Mouse (Mus musculus) forebrain, embryonic 13.5 days (tissue): ENCODE measurements around the gene Sf1. TPM values are rescaled to one million over a fixed set of nuclear protein-coding genes. Genes with fewer than 3 reads are reported as not detected.
A peak's percentile ranks its signal among the peaks of the same experiment; 100 is the strongest.

Experiments used
- ATAC-seq: fragments of 200-750 bp; cut with Nextera tagmentation; 2 replicates; pipeline ENCODE4 v1.8.0; 2017
- H3K27ac ChIP-seq: fragments of 300-500 bp; sonication (generic); 2 replicates; pipeline ENCODE4 v1.5.1; 2015; ENCODE audit warnings: inconsistent platforms, mild to moderate bottlenecking, moderate library complexity
- H3K27me3 ChIP-seq: fragments of 300-500 bp; sonication (generic); 2 replicates; pipeline ENCODE4 v1.6.1; 2015; ENCODE audit warnings: mild to moderate bottlenecking, inconsistent platforms
- H3K36me3 ChIP-seq: fragments of 300-500 bp; sonication (generic); 2 replicates; pipeline ENCODE4 v1.6.1; 2015; ENCODE audit warnings: mild to moderate bottlenecking, inconsistent platforms; ENCODE audit not compliant: poor library complexity, severe bottlenecking
- H3K4me1 ChIP-seq: fragments of 300-500 bp; sonication (generic); 2 replicates; pipeline ENCODE4 v1.6.1; 2015; ENCODE audit warnings: inconsistent platforms
- H3K4me2 ChIP-seq: fragments of 300-500 bp; sonication (generic); 2 replicates; pipeline ENCODE4 v1.6.1; 2015; ENCODE audit warnings: inconsistent platforms, mild to moderate bottlenecking, moderate library complexity
- H3K4me3 ChIP-seq: fragments of 300-500 bp; sonication (generic); 2 replicates; pipeline ENCODE4 v1.5.1; 2015; ENCODE audit warnings: mild to moderate bottlenecking, inconsistent platforms
- H3K9ac ChIP-seq: fragments of 300-500 bp; sonication (generic); 2 replicates; pipeline ENCODE4 v1.6.1; 2015; ENCODE audit warnings: mild to moderate bottlenecking, inconsistent platforms
- H3K9me3 ChIP-seq: fragments of 300-500 bp; sonication (generic); replicated peaks from 2 replicates; pipeline ENCODE4 v1.6.1; 2016; ENCODE audit warnings: inconsistent platforms
- WGBS: fragments of 180-500 bp; shearing (Covaris S2); methylation state at CpG from one replicate; pipeline ENCODE4 v1.1.7; 2015; 5-methylcytosine and 5-hydroxymethylcytosine counted together
- polyA plus RNA-seq: library from polyadenylated mRNA; unstranded; fragments of >200 nt; fragmentation: Nextera tagmentation; extraction: Ambion mirVana; gene quantifications from 2 replicates; pipeline ENCODE4 v1.2.1, GENCODE M21; 2015

Sf1 gene
- polyA plus RNA-seq, 1 experiment from 2014 or later, result 134 TPM

DNA sequence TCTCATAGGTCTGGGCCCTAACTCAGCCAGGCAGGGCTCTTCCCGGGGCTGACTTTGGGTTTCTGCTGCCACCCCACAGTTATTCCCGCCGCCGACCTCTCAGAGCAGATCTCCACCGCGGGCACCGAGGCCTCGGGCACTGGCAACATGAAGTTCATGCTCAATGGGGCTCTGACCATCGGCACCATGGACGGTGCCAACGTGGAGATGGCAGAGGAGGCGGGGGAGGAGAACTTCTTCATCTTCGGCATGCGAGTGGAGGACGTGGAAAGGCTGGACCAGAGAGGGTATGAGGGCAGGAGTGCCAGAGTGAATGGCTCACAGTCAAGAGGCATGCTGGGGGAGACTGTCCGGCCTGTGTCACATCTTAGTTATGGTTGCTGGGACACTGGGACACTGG is 30.1 kb downstream of the Sf1 start:
- Histone ChIP-seq H3K9me3 (no peaks in the 10 kb centered on the region), H3K4me2 (no peak overlapping the region), H3K4me3 (no peak overlapping the region), H3K27me3 (0 out of 2 replicates have a peak, but pooled peaks cover 3% of the 10 kb centered on the region), H3K36me3 (no peaks in the 10 kb centered on the region), H3K4me1 (peaks cover 13% of the 10 kb centered on the region), H3K27ac (no peak overlapping the region), H3K9ac (no peak overlapping the region)
- no peak for ATAC-seq
- 91% methylated on average over 16 of the region's 16 CpGs for WGBS

DNA sequence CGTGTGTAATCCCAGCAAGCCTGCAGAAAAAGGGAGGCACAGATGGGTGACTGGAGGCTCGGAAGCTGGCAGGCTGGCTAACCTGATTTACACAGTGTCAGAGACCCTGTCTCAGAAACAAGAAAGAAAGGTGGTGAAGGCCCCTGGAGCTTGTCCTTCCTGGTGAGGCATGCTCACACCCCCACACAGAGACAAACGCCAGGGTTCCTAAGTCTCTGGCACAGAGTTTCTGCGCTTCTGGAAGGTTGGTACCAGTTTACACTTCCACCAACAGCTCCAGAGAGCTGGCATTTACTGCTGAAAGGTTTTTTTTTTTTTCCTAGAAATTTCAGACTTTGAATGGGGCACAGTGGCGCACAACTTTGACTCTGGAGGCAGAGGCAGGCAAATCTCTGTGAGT is 32.7 kb downstream of the Sf1 start:
- Histone ChIP-seq H3K4me2 (no peak overlapping the region), H3K9me3 (no peaks in the 10 kb centered on the region), H3K9ac (no peak overlapping the region), H3K4me1 (peaks cover 29% of the 10 kb centered on the region), H3K27me3 (peaks cover 18% of the 10 kb centered on the region), H3K27ac (no peak overlapping the region), H3K4me3 (no peak overlapping the region), H3K36me3 (no peaks in the 10 kb centered on the region)
- WGBS, result 80% methylated on average over 5 of the region's 5 CpGs
- ATAC-seq, result no peak

DNA sequence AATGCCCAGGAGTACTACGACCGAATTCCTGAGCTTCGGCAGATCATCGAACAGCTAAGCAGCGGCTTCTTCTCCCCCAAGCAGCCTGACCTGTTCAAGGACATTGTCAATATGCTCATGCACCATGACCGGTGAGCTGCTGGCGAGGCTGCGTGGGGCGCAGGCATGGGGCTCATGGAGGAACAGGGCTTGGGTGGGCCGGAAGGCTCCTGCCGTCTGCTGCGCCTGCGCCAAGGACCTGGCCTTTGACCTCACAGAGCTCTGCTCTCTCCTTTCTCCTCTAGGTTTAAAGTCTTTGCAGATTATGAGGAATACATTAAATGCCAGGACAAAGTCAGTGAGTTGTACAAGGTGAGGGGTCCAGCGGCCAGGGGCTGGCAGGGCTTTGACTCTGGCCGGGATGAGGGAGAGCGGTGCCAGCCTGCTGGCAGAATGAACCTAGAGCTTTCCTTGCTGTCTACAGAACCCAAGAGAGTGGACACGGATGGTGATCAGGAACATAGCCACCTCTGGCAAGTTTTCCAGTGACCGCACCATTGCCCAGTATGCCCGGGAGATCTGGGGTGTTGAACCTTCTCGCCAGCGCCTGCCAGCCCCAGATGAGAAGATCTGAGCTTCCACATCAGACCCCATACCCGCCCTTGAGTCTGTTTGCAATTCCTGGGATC is 34.2 kb downstream of the Sf1 start:
- H3K9ac ChIP-seq, result no peak overlapping the region
- WGBS, result 88% methylated on average over 22 of the region's 22 CpGs
- no peaks in the 10 kb centered on the region for H3K36me3 ChIP-seq
- H3K4me2 ChIP-seq, result peak overlapping the region; percentile 99
- H3K4me1 ChIP-seq, result peaks cover 37% of the 10 kb centered on the region
- no peak overlapping the region for H3K4me3 ChIP-seq
- H3K27ac ChIP-seq, result no peak overlapping the region
- no peaks in the 10 kb centered on the region for H3K9me3 ChIP-seq
- peaks cover 32% of the 10 kb centered on the region for H3K27me3 ChIP-seq
- ATAC-seq, result no peak

DNA sequence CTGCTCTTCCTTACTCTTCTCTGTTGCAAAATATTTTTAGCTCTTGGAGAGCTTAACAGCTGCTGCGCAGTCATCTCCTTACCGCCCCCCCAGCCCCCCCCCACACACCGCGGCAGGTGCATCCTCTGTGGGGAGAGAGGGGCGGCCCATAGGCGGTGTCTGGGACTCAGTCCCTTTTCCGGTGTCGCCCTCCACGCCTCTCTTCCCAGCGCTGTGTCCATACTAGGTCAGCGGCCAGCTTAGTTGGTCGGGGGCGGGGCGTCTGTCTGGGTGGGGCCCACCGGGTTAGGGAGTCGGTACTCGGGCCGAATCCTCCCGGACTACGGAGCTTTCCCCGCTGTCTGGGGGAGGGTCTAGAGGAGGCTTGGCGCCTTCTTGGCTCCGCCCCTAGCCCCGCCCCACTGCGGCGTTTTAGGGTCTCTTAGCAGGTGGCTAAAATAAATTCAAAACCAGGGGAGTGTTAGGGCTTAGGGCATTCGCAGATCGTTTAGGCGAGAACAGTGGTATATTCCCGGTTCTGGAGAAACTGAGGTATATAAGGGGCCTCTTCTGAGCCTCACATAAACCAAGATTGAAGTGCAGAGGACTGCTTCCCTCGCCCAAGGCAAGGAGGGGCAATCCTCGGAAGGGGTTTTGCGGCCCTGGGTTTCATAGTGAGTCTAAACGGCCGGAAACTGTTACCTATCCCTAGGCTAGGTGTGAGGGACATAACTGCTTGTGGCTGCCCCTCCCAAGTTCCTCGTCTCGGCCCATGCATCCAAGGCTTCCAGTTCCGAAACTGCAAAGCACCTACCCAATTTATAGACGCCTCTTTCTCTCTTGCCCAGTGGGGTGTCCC is 35.2 kb downstream of the Sf1 start:
- under 1% methylated on average over 39 of the region's 39 CpGs for WGBS
- Histone ChIP-seq H3K9me3 (no peaks in the 10 kb centered on the region), H3K4me2 (peak overlapping the region; percentile 99), H3K4me1 (peaks cover 37% of the 10 kb centered on the region), H3K36me3 (no peaks in the 10 kb centered on the region), H3K9ac (peak overlapping the region; percentile 77), H3K27me3 (peaks cover 32% of the 10 kb centered on the region), H3K4me3 (peak overlapping the region; percentile 63), H3K27ac (peak overlapping the region; percentile 48; the same call in 1 of the 2 replicates)
- peak; percentile 70 for ATAC-seq

DNA sequence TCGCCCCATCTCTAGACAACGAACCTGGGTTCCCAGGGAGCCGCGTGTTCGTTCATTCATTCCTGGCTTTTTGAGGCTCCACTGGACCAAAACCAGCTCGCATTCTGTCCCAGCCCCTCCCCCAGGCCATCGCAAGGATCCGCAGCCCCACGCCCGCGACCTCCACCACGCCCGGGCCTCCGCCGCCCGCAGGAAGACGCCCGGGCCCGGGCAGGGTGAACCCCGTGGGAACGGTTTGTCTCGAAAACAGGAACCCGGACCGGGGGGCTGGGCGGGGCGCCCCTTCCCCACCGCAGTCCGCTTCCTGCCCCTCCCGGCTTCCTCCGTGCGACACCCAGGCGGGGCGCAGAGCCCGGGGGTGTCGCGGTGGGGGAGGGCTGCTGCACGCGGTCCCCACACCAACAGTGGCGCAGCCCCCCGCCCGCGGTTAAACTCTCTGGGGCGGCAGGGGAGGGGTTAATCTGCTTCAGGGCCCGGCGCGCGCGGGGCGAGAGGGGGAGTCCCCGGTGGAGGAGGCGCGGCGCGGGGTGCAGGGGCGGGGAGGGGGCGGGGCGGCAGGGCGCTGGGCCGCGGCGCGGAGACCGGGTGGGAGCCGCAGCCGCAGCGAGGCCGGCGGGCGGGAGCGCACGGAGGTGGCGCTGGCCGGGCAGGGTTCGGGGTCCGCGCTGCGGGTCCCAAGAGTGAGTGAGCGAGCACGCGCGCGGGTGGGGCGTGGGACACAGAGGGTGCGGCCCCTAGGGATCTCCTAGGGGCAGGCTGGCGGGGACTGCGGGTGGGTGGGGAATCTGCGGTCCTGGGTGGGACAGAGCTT is 36.0 kb downstream of the Sf1 start, which contains the start of gene Rasgrp2:
Gene Rasgrp2 (plus strand): TSS at position 56 of the 811 bp plus-strand sequence.
- H3K9ac ChIP-seq, result peak within 1 kb of the TSS; percentile 77
- H3K36me3 ChIP-seq, result no peaks in the 10 kb centered on the region
- peak; percentile 38 for ATAC-seq
- no peaks in the 10 kb centered on the region for H3K9me3 ChIP-seq
- H3K4me1 ChIP-seq, result peaks cover 37% of the 10 kb centered on the region
- peak within 1 kb of the TSS; percentile 63 for H3K4me3 ChIP-seq
- peak within 1 kb of the TSS; percentile 99 for H3K4me2 ChIP-seq
- WGBS, result under 1% methylated on average over 69 of the region's 87 CpGs
- peaks cover 32% of the 10 kb centered on the region for H3K27me3 ChIP-seq
- peak within 1 kb of the TSS; percentile 48 for H3K27ac ChIP-seq

DNA sequence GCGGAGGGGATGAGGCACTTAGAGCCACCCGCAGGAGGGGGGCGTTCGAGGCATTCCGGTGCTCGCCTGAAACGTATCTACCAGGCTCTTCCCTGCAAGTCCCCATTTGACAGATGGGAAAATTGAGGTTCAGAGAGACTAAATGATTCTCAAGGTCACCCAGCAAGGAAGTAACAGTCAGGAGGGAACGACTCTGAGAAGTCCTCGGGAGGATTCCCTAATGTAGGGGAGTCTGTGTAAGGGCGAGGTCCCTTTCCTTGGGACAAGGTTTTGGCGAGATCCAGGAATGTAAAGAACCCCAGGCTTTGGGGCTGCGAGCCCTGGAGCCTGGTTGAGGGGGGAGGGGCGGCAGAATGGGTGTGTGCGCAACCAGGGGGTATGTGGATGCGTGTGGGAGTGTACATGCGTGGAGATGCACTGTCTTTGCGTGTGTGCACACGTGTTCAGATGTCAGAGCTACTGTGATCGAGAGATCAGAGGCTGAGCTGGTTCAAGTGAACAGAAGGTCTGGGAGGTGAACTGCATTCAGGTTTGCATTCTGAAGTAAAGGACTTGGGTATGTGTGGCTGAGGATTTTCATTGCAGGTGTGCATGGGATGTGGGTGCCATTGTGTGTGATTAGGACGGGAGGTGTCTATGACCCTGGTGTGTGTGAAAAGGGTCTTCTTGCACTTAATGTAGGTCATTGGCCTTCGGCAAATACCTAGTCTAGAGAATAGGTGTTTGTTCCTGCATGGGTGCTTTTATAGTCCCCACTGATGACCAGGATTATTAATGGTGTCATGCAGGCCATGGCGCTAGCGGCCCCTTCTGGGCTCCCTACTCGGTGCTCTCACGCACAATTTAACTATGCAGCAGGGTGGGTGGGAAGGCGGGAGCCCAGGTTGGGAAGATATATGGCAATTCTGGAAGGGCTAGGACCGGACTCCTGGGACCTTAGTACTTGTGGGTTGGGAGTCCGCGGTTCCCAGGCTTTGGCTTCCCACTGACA is 36.9 kb downstream of the Sf1 start:
- peak overlapping the region; percentile 77 for H3K9ac ChIP-seq
- H3K4me1 ChIP-seq, result peaks cover 37% of the 10 kb centered on the region
- peak overlapping the region; percentile 63 for H3K4me3 ChIP-seq
- peaks cover 32% of the 10 kb centered on the region for H3K27me3 ChIP-seq
- peak overlapping the region; percentile 99 for H3K4me2 ChIP-seq
- ATAC-seq, result no peak
- no peaks in the 10 kb centered on the region for H3K36me3 ChIP-seq
- 2% methylated on average over 29 of the region's 29 CpGs for WGBS
- H3K27ac ChIP-seq, result no peak overlapping the region
- H3K9me3 ChIP-seq, result no peaks in the 10 kb centered on the region

DNA sequence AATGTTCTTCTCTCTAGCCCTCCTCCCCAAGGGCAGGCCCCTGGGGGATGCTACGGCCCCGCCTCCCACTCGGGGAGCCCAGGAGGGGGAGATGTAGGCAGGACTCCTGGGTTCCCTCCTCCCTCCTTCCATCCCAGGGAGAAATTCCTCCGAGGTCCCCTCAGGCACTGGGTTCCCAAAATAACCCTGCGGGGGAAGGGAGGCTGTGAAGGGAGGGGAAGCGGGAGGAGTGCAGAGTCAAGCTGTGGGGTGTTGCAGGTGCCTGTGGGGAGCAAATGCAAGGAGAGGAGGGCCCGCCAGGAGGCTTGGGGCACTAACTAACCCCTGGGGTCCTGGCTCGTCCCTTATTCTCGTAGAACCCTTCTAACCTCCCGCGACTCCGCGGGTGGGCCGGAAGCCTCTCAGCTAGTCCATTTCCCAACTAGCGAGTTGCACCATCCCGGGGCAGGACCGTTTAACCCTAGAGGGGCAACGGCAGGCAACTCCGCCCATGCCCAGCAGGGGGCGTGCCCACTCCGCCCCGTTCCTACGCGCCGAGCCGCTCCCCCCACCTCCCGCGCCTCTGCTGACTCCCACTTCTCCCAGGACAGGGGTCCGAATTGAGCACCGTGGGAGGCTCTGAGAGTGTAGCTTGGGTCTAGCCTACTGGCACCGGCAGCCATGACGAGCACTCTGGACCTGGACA is 37.8 kb downstream of the Sf1 start:
- 0% methylated on average over 32 of the region's 32 CpGs for WGBS
- no peaks in the 10 kb centered on the region for H3K36me3 ChIP-seq
- peak overlapping the region; percentile 43 for H3K9ac ChIP-seq
- peaks cover 32% of the 10 kb centered on the region for H3K27me3 ChIP-seq
- peaks cover 37% of the 10 kb centered on the region for H3K4me1 ChIP-seq
- H3K4me2 ChIP-seq, result peak overlapping the region; percentile 99
- H3K27ac ChIP-seq, result no peak overlapping the region
- peak overlapping the region; percentile 63 for H3K4me3 ChIP-seq
- H3K9me3 ChIP-seq, result no peaks in the 10 kb centered on the region
- ATAC-seq, result no peak

DNA sequence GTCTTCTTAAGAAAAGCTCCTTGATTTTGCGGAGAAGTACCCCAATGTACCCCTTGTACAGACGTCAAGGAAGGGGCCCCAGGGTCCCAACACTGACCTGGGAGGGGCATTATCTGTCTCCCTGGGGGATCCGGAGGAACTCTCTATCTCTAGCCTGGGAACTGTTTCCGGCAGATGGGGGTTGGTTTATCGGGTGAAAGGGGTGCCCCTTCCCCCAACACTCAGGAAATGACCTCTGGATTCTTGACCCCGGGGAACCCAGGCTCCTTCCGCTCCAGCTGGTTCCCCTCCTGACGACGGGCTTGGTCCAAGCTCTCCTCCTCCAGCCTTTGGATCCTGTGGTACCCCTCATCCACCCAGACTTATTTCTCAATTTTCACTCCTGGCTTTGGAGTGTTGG is 38.5 kb downstream of the Sf1 start:
- no peaks in the 10 kb centered on the region for H3K36me3 ChIP-seq
- H3K4me2 ChIP-seq, result peak overlapping the region; percentile 99
- peak overlapping the region; percentile 63; the same call in 1 of the 2 replicates for H3K4me3 ChIP-seq
- no peaks in the 10 kb centered on the region for H3K9me3 ChIP-seq
- peak overlapping the region; percentile 43; the same call in 1 of the 2 replicates for H3K9ac ChIP-seq
- no peak for ATAC-seq
- 15% methylated on average over 9 of the region's 9 CpGs for WGBS
- H3K4me1 ChIP-seq, result peaks cover 37% of the 10 kb centered on the region
- no peak overlapping the region for H3K27ac ChIP-seq
- peaks cover 32% of the 10 kb centered on the region for H3K27me3 ChIP-seq

DNA sequence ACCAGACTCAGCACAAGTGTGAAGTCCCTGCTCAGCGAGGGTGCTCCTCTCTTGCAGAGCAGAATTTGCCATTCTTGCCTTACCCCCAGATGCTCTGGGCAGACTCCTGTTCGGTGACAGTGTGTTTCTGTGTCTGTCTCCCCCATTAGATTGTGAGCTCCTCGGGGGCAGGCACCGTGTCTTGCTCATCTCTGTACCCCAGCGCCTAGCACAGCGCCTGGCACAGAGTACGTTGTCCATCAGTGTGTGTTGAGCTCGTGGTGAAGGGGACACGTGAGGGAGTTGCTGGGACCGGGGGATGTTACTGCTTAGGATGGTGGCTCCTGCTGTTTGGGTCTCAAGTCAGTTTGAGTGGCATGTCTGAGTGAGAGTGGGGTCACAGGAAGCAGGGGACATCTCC is 40.4 kb downstream of the Sf1 start:
- H3K4me3 ChIP-seq, result no peak overlapping the region
- no peak overlapping the region for H3K27ac ChIP-seq
- WGBS, result 87% methylated on average over 10 of the region's 10 CpGs
- no peaks in the 10 kb centered on the region for H3K36me3 ChIP-seq
- peaks cover 29% of the 10 kb centered on the region for H3K4me1 ChIP-seq
- H3K4me2 ChIP-seq, result no peak overlapping the region
- no peaks in the 10 kb centered on the region for H3K9me3 ChIP-seq
- no peak overlapping the region for H3K9ac ChIP-seq
- H3K27me3 ChIP-seq, result peaks cover 29% of the 10 kb centered on the region
- ATAC-seq, result no peak

DNA sequence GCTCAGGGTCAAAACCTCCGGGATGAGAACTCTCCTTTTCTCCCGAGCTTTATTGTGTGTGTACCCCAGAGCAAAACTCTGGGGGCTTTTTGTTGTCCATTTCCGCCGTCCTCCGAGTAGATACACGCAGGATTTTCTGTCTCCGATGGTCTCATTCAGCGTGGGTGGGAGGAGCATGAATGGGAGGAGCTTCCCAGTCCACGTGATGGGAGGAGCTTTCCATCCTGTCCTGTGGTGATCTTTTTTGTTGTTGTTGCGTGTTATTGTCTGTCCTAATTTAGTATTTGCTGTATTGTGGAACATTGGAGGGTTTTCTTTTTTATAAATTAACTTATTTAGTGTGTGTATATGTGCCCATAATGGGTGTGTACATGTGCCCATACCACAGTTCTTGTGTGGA is 41.9 kb downstream of the Sf1 start:
- no peak overlapping the region for H3K4me2 ChIP-seq
- no peaks in the 10 kb centered on the region for H3K36me3 ChIP-seq
- peaks cover 22% of the 10 kb centered on the region for H3K27me3 ChIP-seq
- H3K27ac ChIP-seq, result no peak overlapping the region
- ATAC-seq, result no peak
- H3K4me3 ChIP-seq, result no peak overlapping the region
- H3K9ac ChIP-seq, result no peak overlapping the region
- no peaks in the 10 kb centered on the region for H3K9me3 ChIP-seq
- H3K4me1 ChIP-seq, result peaks cover 16% of the 10 kb centered on the region
- WGBS, result 62% methylated on average over 10 of the region's 10 CpGs
